Mouse (Mus musculus) mature B cell (primary cell): ENCODE measurements around the gene Tnfrsf11a.
"Not testable (repeated sequence)": the region's sequence is repeated elsewhere in the genome, so short reads cannot be mapped to it uniquely, and the experiment has no call there.

Experiments
- in situ Hi-C: fragments of 300-500 bp; cut with MboI; formaldehyde crosslinking; loops from 2 replicates; pipeline ENCODE4 v1.14.3; 2019

The Tnfrsf11a gene

GRCm38 (mm10) chr1:105780457-105781364 is at the start of gene Tnfrsf11a:
Gene Tnfrsf11a, plus strand, starts transcription at chr1:105780718.
- in situ Hi-C loops: no loop called here

GRCm38 (mm10) chr1:105735318-105735717 is 45.2 kb upstream of the Tnfrsf11a start:
- in situ Hi-C loops: no loop called here

- in situ Hi-C loops: no loop called here
These were observed 42.2 kb upstream of the Tnfrsf11a start for GRCm38 (mm10) chr1:105738334-105738733.

GRCm38 (mm10) chr1:105739493-105739892 is 41.0 kb upstream of the Tnfrsf11a start:
- in situ Hi-C loops: no loop called here

GRCm38 (mm10) chr1:105742481-105742880 is 38.0 kb upstream of the Tnfrsf11a start:
- in situ Hi-C loops: no loop called here

GRCm38 (mm10) chr1:105746444-105746843 is 34.1 kb upstream of the Tnfrsf11a start:
- in situ Hi-C loops: no loop called here

GRCm38 (mm10) chr1:105746858-105747596 is 33.5 kb upstream of the Tnfrsf11a start:
- in situ Hi-C loops: no loop called here

GRCm38 (mm10) chr1:105748091-105748799 is 32.3 kb upstream of the Tnfrsf11a start:
- in situ Hi-C loops: no loop called here

- in situ Hi-C loops: no loop called here
These were observed 28.3 kb upstream of the Tnfrsf11a start for GRCm38 (mm10) chr1:105752196-105752595.

- in situ Hi-C loops: no loop called here
These were observed 27.6 kb upstream of the Tnfrsf11a start for GRCm38 (mm10) chr1:105752944-105753343.

GRCm38 (mm10) chr1:105758798-105759197 is 21.7 kb upstream of the Tnfrsf11a start:
- in situ Hi-C loops: no loop called here

GRCm38 (mm10) chr1:105759422-105760165 is 20.9 kb upstream of the Tnfrsf11a start:
- in situ Hi-C loops: no loop called here

GRCm38 (mm10) chr1:105765586-105765985 is 14.9 kb upstream of the Tnfrsf11a start:
- in situ Hi-C loops: no loop called here

- in situ Hi-C loops: not testable (repeated sequence)
These were observed 14.4 kb upstream of the Tnfrsf11a start for GRCm38 (mm10) chr1:105766099-105766498.

GRCm38 (mm10) chr1:105768397-105768796 is 12.1 kb upstream of the Tnfrsf11a start:
- in situ Hi-C loops: no loop called here

GRCm38 (mm10) chr1:105770685-105771084 is 9.8 kb upstream of the Tnfrsf11a start:
- in situ Hi-C loops: no loop called here

GRCm38 (mm10) chr1:105776426-105776825 is 4.1 kb upstream of the Tnfrsf11a start:
- in situ Hi-C loops: no loop called here

GRCm38 (mm10) chr1:105780079-105780456 is 450 bp upstream of the Tnfrsf11a start:
- in situ Hi-C loops: no loop called here

- in situ Hi-C loops: no loop called here
These were observed 1.1 kb downstream of the Tnfrsf11a start for GRCm38 (mm10) chr1:105781391-105782146.

GRCm38 (mm10) chr1:105784257-105785016 is 3.9 kb downstream of the Tnfrsf11a start:
- in situ Hi-C loops: no loop called here
